In the genomic region with DNA sequence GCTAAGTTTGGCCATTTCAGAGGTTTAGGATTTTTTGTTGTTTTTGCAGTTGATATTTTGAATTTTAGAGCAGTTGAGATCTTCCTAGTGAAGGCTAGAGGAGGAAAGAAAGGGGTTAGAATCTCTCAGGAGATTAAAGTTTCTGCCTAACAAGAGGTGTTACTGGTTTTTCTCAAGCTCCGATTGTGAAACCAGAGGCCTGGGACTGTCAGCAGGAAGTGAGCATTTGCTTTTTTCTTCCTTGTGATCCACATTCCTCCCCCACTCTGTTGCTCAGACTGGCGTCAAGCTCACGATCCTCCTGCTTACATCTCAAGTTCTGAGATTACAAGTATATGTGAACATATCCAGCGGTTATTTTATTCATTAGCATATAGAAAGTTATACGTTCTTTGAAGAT, we compare ENCODE assay signal across 9 mouse cellular contexts. TPM values are rescaled to one million over a fixed set of nuclear protein-coding genes. Genes with fewer than 3 reads are reported as not detected.
A peak's percentile ranks its signal among the peaks of the same experiment; 100 is the strongest.
DNase-seq lines count a peak whose midpoint lies in the region; ATAC-seq and TF ChIP-seq lines count a peak whose summit lies in the region.
"Had no signal": no experiment of that assay in that cellular context is flagged by ENCODE, and none has a peak within 500 bp of the region (broad histone marks: within the 10 kb centered on the region; RNA-seq: fewer than 3 reads in every experiment).

No protein-coding gene starts in this region.

- TF ChIP-seq CTCF in spleen, adult 2 months (IDR thresholded peaks at IDR 0.05; ENCODE audit: extremely low read depth, insufficient read depth, insufficient read length, insufficient replicate concordance) = no peak
- no peak for TF ChIP-seq CTCF in lung, postnatal 0 days (IDR thresholded peaks at IDR 0.05)

- H3K9me3 ChIP-seq in heart, embryonic 15.5 days (replicated peaks) = no peaks in the 10 kb centered on the region
- no peaks in the 10 kb centered on the region for H3K9me3 ChIP-seq in lung, postnatal 0 days (ENCODE audit: low read length)
- no peaks in the 10 kb centered on the region for H3K9me3 ChIP-seq in forebrain, embryonic 13.5 days (replicated peaks)

- no peaks in the 10 kb centered on the region for H3K36me3 ChIP-seq in spleen, adult 2 months (ENCODE audit: control insufficient read depth, insufficient read depth, low read length)
- H3K36me3 ChIP-seq in heart, embryonic 15.5 days = no peaks in the 10 kb centered on the region
- no peaks in the 10 kb centered on the region for H3K36me3 ChIP-seq in lung, postnatal 0 days (ENCODE audit: insufficient read depth, low read length)
- no peaks in the 10 kb centered on the region for H3K36me3 ChIP-seq in forebrain, embryonic 13.5 days (ENCODE audit: poor library complexity, severe bottlenecking)

- H3K9ac ChIP-seq in heart, embryonic 15.5 days = no peak overlapping the region
- no peak overlapping the region for H3K9ac ChIP-seq in lung, postnatal 0 days (replicated peaks; ENCODE audit: low read depth)
- no peak overlapping the region for H3K9ac ChIP-seq in forebrain, embryonic 13.5 days
- H3K9ac ChIP-seq: liver, embryonic 14.5 days had no signal

- no peak for ATAC-seq in heart, embryonic 15.5 days (replicated peaks; ENCODE audit: insufficient number of reproducible peaks, insufficient read depth, low FRiP score, low read depth)
- peak; percentile 68 for ATAC-seq in lung, postnatal 0 days
- ATAC-seq in forebrain, embryonic 13.5 days = no peak

- WGBS in spleen, adult 2 months = 34% methylated on average over 5 of the region's 5 CpGs
- WGBS in heart, embryonic 15.5 days = 18% methylated on average over 5 of the region's 5 CpGs
- WGBS in lung, postnatal 0 days = 14% methylated on average over 5 of the region's 5 CpGs
- 58% methylated on average over 5 of the region's 5 CpGs for WGBS in forebrain, embryonic 13.5 days

- peaks cover under 1% of the 10 kb centered on the region for H3K4me1 ChIP-seq in spleen, adult 2 months (ENCODE audit: control insufficient read depth, insufficient read depth, insufficient read length)
- H3K4me1 ChIP-seq in heart, embryonic 15.5 days (replicated peaks) = no peaks in the 10 kb centered on the region; the same call in 1 of the 2 replicates
- no peaks in the 10 kb centered on the region for H3K4me1 ChIP-seq in lung, postnatal 0 days (ENCODE audit: insufficient read depth, low read depth, low read length)
- no peaks in the 10 kb centered on the region for H3K4me1 ChIP-seq in forebrain, embryonic 13.5 days

- DNase-seq in spleen, adult 2 months (ENCODE audit: low read depth in 1 of 2, low spot score in 2 of 2) = no peak
- no peak for DNase-seq in spleen, adult 18-20 months
- peak; percentile 85 for DNase-seq in lung, postnatal 0 days (ENCODE audit: low spot score)
- DNase-seq in yolk sac, embryonic 10.5 days (ENCODE audit: low spot score) = peak; percentile 5
- no peak for DNase-seq in MN1 (ENCODE audit: low spot score)
- no peak for DNase-seq in spleen, adult 12 weeks (ENCODE audit: low spot score)

- peak overlapping the region; percentile 28; the same call in 1 of the 2 replicates for H3K27ac ChIP-seq in spleen, adult 2 months (ENCODE audit: insufficient read depth, low read length)
- peak overlapping the region; percentile 36 for H3K27ac ChIP-seq in heart, embryonic 15.5 days
- H3K27ac ChIP-seq in lung, postnatal 0 days (ENCODE audit: low read length) = peak overlapping the region; percentile 65
- no peak overlapping the region for H3K27ac ChIP-seq in forebrain, embryonic 13.5 days
- H3K27ac ChIP-seq: liver, embryonic 14.5 days had no signal

- no peaks in the 10 kb centered on the region for H3K27me3 ChIP-seq in spleen, adult 2 months (ENCODE audit: control insufficient read depth, insufficient read depth, low read length)
- no peaks in the 10 kb centered on the region for H3K27me3 ChIP-seq in heart, embryonic 15.5 days
- H3K27me3 ChIP-seq in lung, postnatal 0 days (replicated peaks; ENCODE audit: insufficient read depth, low read length) = no peaks in the 10 kb centered on the region
- no peaks in the 10 kb centered on the region for H3K27me3 ChIP-seq in forebrain, embryonic 13.5 days

- H3K4me3 ChIP-seq in spleen, adult 2 months (ENCODE audit: extremely low read depth, insufficient read depth, insufficient read length) = no peak overlapping the region
- no peak overlapping the region for H3K4me3 ChIP-seq in heart, embryonic 15.5 days
- no peak overlapping the region for H3K4me3 ChIP-seq in lung, postnatal 0 days (ENCODE audit: low read depth, low read length)
- H3K4me3 ChIP-seq in forebrain, embryonic 13.5 days = no peak overlapping the region

- TF ChIP-seq POLR2A in spleen, adult 2 months (IDR thresholded peaks at IDR 0.05; ENCODE audit: low read depth, low read length) = no peak

- TF ChIP-seq EP300 in lung, postnatal 0 days (IDR thresholded peaks at IDR 0.05) = no peak

- no peak overlapping the region; the same call in 1 of the 2 replicates for H3K4me2 ChIP-seq in heart, embryonic 15.5 days
- H3K4me2 ChIP-seq in lung, postnatal 0 days (replicated peaks; ENCODE audit: low read depth, low read length) = no peak overlapping the region
- no peak overlapping the region for H3K4me2 ChIP-seq in forebrain, embryonic 13.5 days

RNA-seq across cellular contexts. Expression of gene Ccr5, which starts 5.0 kb away (rescaled TPM):
- 1.1 and 2.0 TPM in 2 replicates for polyA plus RNA-seq in spleen, adult 2 months (2012; rRNA removed)
- 1.2 TPM in 2 replicates for polyA plus RNA-seq in heart, embryonic 15.5 days (2015; fragmentation: Nextera tagmentation; extraction: Ambion mirVana)
- 0.92 and 1.3 TPM in 2 replicates for polyA plus RNA-seq in lung, postnatal 0 days (2015; fragmentation: Nextera tagmentation; extraction: Ambion mirVana)
- 0.37 and 0.49 TPM in 2 replicates for polyA plus RNA-seq in forebrain, embryonic 13.5 days (2015; fragmentation: Nextera tagmentation; extraction: Ambion mirVana)

RNA-seq across cellular contexts. Expression of gene Ccr2, which starts 24.6 kb away (rescaled TPM):
- 3.7 TPM in 2 replicates for polyA plus RNA-seq in spleen, adult 2 months (2012; rRNA removed)
- polyA plus RNA-seq in heart, embryonic 15.5 days (2015; fragmentation: Nextera tagmentation; extraction: Ambion mirVana) = 1.9 and 3.1 TPM in 2 replicates
- 6.7 and 7.8 TPM in 2 replicates for polyA plus RNA-seq in lung, postnatal 0 days (2015; fragmentation: Nextera tagmentation; extraction: Ambion mirVana)
- 0.08 and 0.19 TPM in 2 replicates for polyA plus RNA-seq in forebrain, embryonic 13.5 days (2015; fragmentation: Nextera tagmentation; extraction: Ambion mirVana)

Comparison
In these comparisons a context has a peak if more than half of its experiments do, and no peak if none do; other contexts are left out.
1. DNase-seq: peak in lung, postnatal 0 days (single experiment) and yolk sac, embryonic 10.5 days (single experiment); none in spleen, adult 2 months (0 of 2), spleen, adult 18-20 months (0 of 2), MN1 (single experiment) and spleen, adult 12 weeks (single experiment).